Mouse (Mus musculus) Muller cell, postnatal 12 days (primary cell): ENCODE data around the gene Dgkb.

ENCODE experiments used
- DNase-seq: peaks from one replicate; pipeline ENCODE4 v3.0.0-alpha.2; 2015; ENCODE audit errors: inconsistent ontology term

Gene Dgkb

DNA sequence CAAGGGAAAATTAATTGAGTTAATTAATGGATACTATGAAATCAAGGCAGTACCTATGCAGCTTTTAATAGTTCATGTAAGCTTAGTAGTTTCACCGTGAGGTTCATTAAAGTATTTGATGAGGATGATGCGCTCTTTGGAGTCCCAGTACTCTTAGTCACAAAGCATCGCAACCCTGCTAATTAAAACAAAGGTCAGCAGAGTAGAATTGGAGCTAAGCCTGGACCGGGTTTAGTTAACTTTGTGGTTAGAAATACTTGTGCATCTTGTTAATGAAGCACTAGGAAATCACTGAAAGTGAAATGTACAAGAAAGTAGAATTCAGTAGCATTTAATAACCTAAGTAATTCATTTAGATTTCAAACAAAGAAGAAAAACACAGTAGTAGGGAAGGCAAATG is 544.0 kb downstream of the Dgkb start:
- DNase-seq: peak; percentile 75

DNA sequence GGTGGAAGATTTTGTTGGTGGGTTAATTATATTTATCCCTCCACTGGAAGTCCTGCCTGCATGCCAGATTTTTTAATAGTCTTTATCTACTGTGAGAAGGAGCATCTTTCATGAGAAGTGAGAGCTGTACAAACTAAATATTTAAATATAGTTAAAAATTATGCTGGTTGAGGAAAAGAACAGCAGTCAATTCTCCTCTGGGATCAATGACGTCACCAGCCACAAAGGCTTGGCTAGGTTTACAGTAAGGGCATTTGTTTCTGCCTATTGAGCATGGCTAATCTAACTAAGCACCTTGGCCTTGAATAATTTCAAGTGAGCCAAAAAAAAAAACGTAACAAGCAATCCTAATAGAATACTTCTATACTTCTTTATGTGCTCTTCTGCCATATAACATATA is 554.1 kb downstream of the Dgkb start:
- peak; percentile 82 for DNase-seq

DNA sequence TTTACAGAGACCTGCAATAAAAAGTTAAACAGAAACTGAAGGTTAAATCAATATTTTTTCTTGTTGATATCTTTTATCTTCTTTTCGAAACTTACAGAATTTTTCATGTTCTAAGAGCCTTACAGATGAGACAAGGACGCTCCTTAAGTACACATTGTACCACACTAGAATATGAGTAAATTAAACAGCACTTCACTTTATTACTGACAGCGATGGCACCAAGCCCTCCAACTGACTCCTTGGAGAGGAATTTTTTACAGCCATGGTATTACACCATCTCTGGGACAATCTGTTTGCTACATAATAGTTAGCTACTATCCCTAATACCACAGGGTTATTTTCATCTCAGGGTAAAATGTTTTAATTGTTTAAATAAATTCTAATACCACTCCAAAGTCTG is 556.6 kb downstream of the Dgkb start:
- DNase-seq: no peak

DNA sequence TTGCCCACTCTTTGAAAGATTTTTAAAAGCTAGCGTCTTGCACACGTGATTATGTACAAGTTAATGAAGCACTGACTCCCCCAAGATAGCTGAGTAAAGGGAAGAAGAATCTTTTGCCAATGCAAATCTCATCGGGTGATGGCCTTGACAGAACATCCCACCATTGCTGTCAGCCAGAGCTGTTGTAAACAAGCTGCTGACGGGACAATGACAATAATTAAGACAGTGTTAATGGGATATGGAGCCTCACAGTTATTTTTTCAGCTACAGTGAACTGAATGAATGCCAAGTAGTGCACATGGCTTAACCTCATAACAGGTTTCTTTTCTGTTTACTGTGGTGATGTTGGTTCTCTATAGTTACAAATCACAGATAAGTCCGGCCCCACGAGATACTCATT is 568.4 kb downstream of the Dgkb start:
- peak; percentile 46 for DNase-seq

DNA sequence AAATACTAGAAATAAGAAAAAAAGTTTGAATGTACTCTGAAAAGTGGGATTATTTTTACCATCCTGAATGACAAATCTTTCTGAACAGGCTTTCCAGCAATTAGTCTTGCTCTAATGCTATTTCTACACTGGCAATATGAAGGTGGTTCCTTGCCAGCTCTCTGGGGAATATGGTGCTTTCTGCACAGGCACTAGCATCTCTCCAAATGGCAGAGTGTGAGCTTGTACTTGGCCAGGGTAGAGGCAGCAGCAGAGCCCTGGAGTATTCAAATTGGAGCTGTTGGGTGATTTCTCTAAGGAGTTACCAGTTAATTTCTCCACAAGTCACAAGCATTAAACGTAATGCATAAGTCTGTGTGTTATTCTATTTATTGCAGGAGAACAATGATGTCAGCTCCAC is 569.5 kb downstream of the Dgkb start:
- DNase-seq: no peak

DNA sequence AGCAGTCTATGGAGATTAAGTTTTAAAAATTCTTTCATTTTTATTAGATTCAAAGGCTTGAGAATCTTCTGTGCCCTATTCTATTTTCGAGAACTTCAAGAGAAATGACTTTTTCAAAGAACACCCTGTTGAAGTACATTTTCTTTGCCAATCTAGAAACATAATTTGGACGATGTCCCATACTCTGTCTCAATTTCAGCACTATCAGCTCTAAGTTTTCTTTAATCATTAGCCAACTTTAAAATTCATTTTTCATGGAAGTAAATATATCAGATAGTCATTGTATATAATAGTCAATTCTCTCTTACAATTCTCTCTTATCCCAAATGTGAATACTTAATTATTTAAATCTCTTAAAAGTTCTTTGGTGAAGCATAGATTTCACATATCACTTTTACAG is 570.1 kb downstream of the Dgkb start:
- DNase-seq: no peak

DNA sequence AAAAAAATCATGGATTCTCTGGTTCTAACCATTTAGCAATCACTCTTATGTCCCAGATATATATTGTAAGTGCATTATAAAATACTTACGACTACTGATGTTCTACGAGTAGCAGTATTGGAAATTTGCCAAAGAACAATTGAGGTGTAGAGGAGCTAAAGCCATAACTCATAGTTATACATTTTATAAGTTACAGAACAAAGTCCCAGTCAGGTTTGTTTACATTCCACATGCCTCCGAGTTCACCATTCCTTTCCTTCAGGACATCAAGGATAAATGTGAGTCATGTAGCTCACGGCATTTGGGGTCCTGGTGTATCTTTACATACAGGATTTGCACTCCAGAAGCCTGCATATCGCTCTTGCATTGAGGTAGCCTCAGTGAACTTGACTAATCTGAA is 570.7 kb downstream of the Dgkb start:
- DNase-seq: no peak

DNA sequence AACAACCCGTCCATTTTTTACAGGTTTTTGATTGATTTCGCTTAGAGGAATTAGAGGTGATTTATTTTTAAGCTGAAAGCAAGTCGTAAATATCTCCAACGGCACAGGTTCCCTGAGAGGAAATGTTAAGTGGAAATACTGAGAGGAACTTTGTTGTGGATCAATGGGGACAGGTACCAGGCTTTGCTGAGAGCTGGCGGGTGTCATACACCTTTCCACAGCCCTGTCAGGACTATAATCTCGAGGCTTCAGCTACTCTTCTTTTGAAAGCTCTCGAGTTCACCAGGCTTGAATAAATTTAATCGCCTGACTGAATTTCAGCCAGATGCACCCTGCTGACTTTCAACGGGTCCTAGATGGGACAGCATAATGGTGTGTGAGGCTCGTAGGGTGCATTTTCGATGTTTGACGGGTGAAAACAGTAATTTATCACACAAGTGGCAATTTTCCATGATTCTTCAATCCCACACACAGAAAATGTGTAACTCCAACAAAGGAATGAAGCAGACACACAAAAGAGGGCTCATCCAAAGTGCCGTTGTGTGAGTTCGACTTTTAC is 580.3 kb downstream of the Dgkb start:
- DNase-seq: no peak

DNA sequence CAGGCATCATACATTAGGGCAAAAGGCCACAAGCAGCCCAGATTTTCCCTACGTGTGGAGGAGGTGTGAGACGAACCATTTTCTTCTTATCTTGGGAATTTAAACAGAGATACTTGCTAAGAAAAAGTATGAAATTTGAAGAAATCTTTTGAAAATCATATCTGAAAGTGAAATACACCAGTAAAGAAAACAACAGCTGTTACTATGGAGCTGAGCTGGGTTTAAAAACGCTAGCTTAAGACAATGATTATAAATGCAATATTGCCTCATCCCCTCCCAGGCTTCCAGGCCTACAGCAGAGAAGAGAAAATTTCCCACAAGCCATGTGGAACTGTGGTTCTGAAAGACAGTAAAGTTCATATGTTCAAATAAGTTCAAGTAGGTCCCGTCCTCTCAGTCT is 582.6 kb downstream of the Dgkb start:
- no peak for DNase-seq

DNA sequence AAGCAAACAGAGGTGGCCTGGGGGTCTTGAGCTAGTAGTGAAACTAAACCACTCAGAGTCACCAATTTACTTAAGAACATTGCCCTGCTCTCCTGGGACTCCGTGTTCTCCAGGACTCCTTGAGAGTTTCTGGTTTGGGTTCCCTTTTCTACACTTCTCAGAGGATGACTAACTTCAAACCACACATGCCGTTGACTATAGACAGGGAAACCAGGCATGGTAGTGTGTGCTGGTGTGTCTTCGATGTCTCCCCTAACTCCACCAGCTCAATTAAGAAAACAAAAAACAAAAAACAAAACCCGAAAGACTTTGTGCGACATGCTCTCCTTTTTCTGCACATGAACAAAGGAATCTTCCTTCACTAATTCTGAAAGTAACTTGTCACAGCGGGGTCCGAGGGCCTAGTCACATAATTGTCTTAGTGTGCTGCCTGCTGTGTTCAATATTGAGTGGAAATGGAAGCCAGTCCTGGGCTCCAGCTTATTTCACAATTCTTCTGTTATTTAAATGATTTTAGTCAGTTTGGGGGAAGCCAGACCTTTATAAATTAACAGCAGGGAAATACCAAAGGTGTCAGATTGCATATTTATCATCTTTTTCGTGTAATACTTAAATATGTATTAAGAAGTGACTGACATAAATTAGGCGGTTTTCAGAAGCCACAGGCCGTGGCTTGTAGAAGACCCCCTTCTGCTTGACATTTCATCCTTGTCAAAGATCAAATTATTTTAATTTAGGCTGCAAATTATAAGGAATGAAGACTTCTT is 618.0 kb downstream of the Dgkb start:
- peak; percentile 48 for DNase-seq

DNA sequence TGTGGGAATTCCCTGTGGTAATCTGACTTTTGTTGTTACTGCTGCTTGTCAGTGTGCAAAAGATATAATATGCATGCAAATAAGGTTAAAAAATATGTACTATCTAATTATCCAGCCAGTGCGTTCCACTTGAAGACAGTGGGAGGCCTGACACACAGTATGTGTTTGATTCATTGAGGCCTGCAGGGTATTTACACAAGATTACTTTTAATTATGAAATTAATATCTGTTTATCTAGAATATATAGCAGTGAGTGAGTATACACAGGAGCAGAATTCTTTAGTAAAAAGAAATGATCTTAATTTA is 618.6 kb downstream of the Dgkb start:
- DNase-seq: no peak

DNA sequence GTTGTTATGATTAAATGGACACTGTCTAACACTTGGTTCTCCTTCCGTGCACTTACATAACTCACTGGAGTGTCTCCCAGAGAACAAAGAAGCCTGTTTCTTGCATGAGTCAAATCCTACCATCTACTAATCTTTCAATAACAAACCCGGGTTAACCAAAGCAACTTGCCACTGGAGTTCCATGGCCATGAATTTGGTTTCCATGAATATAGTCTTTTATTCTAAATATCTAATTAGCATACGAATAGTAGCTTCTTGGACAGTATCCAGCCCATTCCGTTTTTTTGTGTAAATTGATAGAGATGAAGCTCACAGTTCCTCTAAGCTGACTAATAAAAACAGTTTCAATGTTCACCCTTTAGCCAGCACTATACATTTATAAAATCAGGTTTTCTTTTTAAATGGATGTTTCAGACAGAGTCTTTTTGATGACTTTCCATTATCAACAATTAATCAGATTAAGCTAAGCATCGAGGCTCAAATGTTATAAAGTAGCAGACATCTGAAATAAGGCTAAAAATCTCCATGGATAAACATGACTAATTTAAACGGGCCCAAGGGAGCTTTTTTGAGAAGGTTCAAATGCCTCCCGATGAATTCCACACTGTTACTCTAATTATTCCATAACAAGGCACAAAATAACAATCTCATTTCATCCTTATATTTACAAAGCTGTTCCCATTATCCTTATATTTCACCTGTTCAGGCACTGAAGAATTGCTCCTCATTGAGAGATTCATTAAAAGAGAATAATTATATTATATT is 633.0 kb downstream of the Dgkb start:
- DNase-seq: peak; percentile 56

DNA sequence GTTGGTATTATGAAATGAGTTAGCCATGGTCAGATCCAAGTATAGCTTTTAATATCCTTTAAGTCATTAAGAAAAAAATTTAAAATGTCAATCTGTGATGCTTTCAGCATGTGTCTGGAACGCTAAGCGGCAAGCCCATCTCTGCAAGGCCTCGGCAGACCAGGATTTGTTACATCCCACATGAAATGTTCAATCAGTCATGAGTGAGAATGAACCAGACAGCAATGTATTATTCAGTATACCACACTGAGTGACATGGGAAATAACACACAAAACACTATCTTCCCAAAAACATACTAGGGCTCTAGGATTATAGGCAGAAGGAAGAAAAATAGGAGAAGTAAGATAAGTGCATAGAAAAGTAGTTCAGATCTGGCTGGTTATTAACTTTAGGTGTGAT is 634.2 kb downstream of the Dgkb start:
- no peak for DNase-seq

DNA sequence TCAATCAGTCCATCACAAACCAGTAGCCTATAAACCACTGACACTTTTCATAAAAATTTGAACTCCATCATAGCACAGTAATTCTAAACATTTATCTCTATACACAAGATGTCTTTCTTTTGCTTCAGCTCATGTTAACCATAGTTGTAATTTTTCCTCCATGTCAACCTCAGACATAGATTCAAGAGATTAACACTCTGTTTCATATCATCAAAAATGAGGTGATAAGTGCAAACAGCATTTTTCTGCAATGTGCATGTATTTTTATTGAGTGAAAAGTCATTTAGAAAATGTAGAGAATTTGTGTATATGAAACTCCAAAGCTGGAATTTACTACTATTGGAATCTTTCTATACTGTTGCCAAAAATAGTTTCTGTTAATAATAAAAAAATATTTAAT is 650.7 kb downstream of the Dgkb start:
- no peak for DNase-seq

DNA sequence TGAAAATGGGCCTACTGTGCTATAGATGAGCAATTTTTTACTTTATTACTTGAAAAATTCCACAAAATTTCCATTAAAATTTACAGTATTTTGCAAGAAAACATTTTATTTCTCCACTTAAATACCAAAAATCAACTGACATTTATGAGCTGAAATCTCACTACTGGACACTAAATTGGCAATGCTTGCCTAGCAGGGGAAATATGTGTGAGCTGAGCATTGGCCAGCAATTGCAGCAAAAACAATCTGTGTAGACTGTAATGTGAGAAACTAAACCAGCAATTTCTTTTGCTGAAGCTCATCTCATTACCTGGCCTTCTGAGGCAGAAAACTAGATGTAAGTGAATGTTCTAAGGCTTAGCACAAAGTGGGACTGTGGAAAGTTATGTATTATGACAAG is 651.1 kb downstream of the Dgkb start:
- no peak for DNase-seq

DNA sequence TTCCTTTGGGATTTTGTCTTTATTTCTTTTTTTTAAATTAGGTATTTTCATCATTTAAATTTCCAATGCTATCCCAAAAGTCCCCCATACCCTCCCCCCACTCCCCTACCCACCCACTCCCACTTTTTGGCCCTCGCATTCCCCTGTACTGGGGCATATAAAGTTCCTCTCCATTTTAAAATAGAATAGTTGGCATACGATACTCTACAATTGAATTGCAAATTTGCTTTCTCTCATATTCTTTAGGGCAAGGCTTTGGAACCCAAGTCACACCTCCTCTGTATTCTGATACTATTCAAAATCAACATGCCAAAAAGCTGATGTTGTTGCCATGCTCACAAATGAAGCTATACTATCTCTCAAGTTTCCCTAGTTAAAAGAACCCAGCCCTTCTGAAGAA is 679.7 kb downstream of the Dgkb start:
- DNase-seq: no peak

DNA sequence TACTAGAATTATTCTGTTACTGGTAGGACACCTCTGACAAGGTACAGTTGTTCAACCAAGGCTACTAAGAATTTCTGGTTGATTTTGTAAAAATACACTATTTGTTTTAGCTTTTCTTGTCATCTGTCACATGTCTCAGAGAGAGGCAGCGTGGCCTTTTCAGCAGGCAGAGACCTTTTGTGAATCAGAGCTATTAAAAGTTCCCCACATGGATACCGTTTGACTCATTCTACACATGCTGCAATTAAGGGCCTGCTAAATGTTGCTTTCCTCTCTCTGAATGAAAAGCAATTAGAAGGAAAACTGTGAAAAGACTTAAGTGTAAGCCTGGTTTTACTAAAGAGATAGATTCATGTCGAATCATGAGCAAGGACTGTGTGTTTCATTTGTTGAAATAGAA is 683.4 kb downstream of the Dgkb start:
- DNase-seq: peak; percentile 42

DNA sequence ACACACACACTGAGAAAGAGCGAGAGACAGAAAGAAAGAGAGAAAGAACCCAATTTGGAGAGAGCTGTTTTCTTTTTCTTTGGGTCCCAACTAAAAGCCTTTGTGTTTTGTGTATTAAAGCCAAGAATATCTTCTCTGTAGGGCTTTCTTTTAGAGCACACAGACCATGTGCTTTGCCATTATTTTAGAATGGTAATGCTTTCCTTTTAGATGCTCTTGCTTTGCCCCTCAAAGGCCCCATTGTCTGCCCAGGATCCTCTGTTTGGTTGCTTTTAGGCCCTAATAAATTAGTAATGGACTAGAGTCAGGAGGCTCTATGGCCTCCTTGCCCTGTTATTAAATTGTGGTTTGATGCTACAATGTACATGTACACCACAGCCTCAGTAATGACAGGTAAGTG is 690.7 kb downstream of the Dgkb start:
- DNase-seq: no peak

DNA sequence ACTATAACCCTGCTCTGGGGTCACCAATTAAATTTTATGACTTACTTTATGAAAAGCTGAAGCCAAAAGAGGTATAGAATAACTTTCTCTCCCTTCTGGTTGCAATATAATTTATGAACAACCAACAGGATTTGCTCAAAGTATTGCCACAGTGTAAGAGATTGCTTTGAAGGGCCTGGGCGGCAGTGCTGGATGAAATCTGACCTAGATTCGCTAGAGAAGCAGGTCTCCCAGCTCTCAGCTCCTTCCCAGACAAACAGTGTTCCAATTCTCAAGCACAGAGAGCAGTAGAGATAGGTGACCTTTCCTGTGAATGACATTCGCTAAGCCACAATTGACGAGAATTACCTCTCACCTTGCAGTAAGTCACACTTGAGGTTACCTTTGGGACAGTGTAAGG is 727.9 kb downstream of the Dgkb start:
- DNase-seq: peak; percentile 1

DNA sequence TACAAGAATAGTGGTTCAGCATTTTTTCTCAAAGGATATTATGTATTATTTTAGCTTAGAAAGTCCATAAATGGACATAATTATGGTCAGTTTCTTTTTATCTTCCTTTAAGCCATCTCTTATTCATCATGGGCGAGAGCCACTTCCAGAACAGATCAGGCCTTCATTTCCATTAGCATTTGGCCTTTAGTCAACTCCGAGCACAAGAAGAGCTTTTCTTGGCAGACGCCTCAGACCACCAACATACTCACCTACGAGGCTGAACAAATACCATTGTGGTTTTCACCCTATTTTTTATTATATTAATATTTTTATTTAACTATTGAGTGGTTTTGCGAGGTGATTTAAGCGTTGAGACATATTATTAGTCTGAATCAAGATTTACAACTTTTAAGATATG is 759.6 kb downstream of the Dgkb start:
- no peak for DNase-seq

DNA sequence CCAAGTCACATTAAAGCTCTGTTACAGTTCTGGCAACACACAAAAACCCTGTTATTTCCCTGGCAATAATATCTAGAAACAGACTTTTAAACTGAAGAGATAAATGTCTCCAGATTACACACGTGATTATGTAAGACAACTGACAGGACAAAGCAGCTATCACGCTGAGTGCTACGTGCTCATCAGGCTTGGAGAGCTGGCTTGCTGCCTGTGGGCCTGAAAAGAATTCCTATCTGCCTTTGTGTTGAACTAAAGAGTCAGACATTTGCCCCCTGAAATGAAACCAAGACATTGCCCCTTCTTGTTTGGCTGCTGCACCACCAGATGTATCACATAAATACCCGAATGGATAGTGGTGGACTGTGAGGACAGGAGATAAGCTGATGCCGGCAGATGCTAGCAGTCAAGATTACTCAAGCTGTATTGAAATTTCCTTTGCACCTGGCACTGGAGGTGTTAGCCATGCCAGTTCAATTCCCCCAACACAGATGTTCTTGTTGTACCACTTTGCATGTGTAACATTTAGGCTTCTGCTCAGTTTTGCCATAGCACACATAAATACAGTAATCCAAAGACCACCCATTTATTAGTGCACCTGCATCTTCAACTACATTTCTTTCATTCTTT is 761.8 kb downstream of the Dgkb start:
- DNase-seq: peak; percentile 62

DNA sequence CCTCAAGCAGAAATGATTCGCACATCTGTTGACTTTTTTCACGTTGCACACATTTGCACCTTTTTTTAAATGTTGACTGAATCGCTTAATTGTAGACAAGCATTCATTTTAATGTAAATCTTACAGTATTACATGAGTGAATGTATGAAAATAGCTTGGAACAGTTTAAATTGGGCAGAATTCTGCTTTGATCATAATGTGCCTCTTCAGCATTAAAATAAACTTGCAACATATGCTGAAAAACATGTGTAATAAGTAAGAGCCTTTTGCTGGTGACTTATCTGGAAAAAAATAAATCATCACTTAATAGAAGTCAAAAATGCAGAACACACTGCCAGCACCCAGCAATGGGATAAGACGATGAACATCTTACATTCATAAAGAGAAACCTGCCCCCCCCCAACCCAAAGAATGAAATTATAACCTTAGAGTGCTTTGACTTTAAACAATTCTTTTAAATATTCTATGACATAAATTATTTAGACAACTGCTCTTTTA is 768.9 kb downstream of the Dgkb start:
- DNase-seq: no peak

DNA sequence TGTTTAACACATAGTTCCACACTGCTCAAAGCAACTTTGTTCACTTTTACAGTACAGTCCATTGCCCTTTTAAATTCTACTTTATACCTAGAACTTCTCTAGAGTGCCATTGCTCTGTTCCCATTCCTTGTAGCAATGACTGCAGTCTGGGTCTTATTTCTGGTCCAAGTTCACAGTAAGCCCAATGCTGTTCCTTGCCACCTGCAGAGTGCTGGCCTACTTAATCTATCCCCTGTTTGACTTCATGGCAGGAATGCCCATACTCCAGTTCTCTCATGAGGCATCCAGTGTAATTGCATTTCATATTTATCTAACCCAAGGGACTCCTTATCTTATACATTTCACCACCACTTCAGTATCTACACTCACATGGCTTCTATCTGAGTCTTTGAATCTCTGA is 772.4 kb downstream of the Dgkb start:
- no peak for DNase-seq
